Mouse (Mus musculus): ENCODE measurements around the gene Il5.

DNA sequence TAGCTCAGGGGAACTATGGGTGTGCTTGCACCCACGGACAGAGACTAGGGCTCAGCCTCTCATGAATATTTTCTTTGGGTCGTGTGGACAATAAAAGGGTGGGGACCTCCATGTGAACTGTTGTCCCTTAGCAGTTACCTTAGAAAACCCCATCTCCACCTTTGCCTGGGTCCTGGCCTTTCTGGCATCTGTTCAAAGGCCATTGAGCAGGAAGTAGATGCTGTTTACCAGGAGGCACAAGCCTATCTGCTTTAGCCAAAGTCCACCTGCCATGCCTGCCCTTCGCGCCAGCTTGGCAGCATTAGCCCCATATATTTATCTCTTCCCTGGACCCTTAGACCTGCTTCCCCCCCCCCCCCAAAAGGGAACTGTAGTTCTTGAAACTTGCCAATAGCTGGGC is 37.0 kb downstream of the Il5 start:
- no peak for TF ChIP-seq FOSL1 (IDR thresholded peaks at IDR 0.05; ENCODE audit: insufficient read depth, low read length, poor library complexity, severe bottlenecking)
- no peak for TF ChIP-seq CTCF (IDR thresholded peaks at IDR 0.05; ENCODE audit: control insufficient read depth, insufficient read depth, insufficient read length)
- TF ChIP-seq MAX (IDR thresholded peaks at IDR 0.05) = no peak
- no peak for TF ChIP-seq MYOG (IDR thresholded peaks at IDR 0.05; ENCODE audit: control insufficient read depth, extremely low read depth, insufficient read length)
- TF ChIP-seq USF1 (IDR thresholded peaks at IDR 0.05; ENCODE audit: low read depth) = no peak
- TF ChIP-seq CEBPB (IDR thresholded peaks at IDR 0.05; ENCODE audit: low read depth) = no peak
- TF ChIP-seq MYOD1 (IDR thresholded peaks at IDR 0.05; ENCODE audit: control insufficient read depth, insufficient read length, low read depth) = no peak

Measured in C2C12 (cell line).